Mouse (Mus musculus) bone marrow macrophage, adult 2 months (primary cell): ENCODE data around the gene Cdc26. TPM values are rescaled to one million over a fixed set of nuclear protein-coding genes. Genes with fewer than 3 reads are reported as not detected.
A peak's percentile ranks its signal among the peaks of the same experiment; 100 is the strongest.

Experiments
- H3K27ac ChIP-seq: 2 replicates; pipeline ENCODE4 v1.5.1; 2012; ENCODE audit warnings: low read depth, low read length; ENCODE audit not compliant: insufficient read depth
- H3K4me1 ChIP-seq: 2 replicates; pipeline ENCODE4 v1.6.1; 2012; ENCODE audit warnings: low read length; ENCODE audit not compliant: control insufficient read depth, insufficient read depth
- H3K4me3 ChIP-seq: 2 replicates; pipeline ENCODE4 v1.5.1; 2012; ENCODE audit warnings: mild to moderate bottlenecking, low read length, moderate library complexity; ENCODE audit not compliant: insufficient read depth
- CTCF ChIP-seq: IDR thresholded peaks from 2 replicates; pipeline ENCODE4 v1.5.1; 2012; ENCODE audit warnings: low read depth, mild to moderate bottlenecking, low read length, moderate library complexity
- POLR2A ChIP-seq: IDR thresholded peaks from 2 replicates; pipeline ENCODE4 v1.6.1; 2012; ENCODE audit warnings: mild to moderate bottlenecking, low read depth, low read length, borderline replicate concordance
- polyA plus RNA-seq: library from polyadenylated mRNA; stranded (reverse); fragments of >200 nt; gene quantifications from 2 replicates; pipeline ENCODE4 v1.2.4, GENCODE M21; 2012; ENCODE audit not compliant: missing spikeins, insufficient read depth, insufficient read length

The Cdc26 gene
- polyA plus RNA-seq, result 54.8 and 71.2 TPM in 2 replicates

- Histone ChIP-seq H3K4me3 (peak within 1 kb of the TSS; percentile 89), H3K27ac (peak within 1 kb of the TSS; percentile 84), H3K4me1 (peaks cover 10% of the 10 kb centered on the region)
- TF ChIP-seq POLR2A (no peak), CTCF (no peak)
Observed at GRCm38 (mm10) chr4:62408601-62409282, at the start of gene Cdc26, which contains the start of gene Prpf4. Cdc26 (minus strand) TSS chr4:62408642. Prpf4 (plus strand) TSS chr4:62408797.

GRCm38 (mm10) chr4:62454995-62455394 is 46.6 kb upstream of the Cdc26 start:
- H3K4me3 ChIP-seq, result no peak overlapping the region
- H3K27ac ChIP-seq, result no peak overlapping the region
- TF ChIP-seq CTCF, result peak; percentile 48; the same call in 1 of the 2 replicates
- no peak for TF ChIP-seq POLR2A
- no peaks in the 10 kb centered on the region for H3K4me1 ChIP-seq

- TF ChIP-seq POLR2A, result no peak
- TF ChIP-seq CTCF, result no peak
- Histone ChIP-seq H3K4me1 (peaks cover 6% of the 10 kb centered on the region; the same call in 1 of the 2 replicates), H3K4me3 (no peak overlapping the region), H3K27ac (no peak overlapping the region)
Observed at GRCm38 (mm10) chr4:62440986-62441385, 32.5 kb upstream of the Cdc26 start.

- TF ChIP-seq CTCF (no peak), POLR2A (no peak)
- Histone ChIP-seq H3K4me1 (peaks cover 6% of the 10 kb centered on the region; the same call in 1 of the 2 replicates), H3K4me3 (no peak overlapping the region), H3K27ac (no peak overlapping the region)
Observed at GRCm38 (mm10) chr4:62440544-62440943, 32.1 kb upstream of the Cdc26 start.

GRCm38 (mm10) chr4:62439793-62440192 is 31.4 kb upstream of the Cdc26 start:
- no peak overlapping the region for H3K4me3 ChIP-seq
- H3K27ac ChIP-seq, result no peak overlapping the region
- peaks cover 6% of the 10 kb centered on the region; the same call in 1 of the 2 replicates for H3K4me1 ChIP-seq
- TF ChIP-seq POLR2A (no peak), CTCF (no peak)

- H3K4me1 ChIP-seq, result peaks cover 17% of the 10 kb centered on the region
- H3K4me3 ChIP-seq, result no peak overlapping the region
- TF ChIP-seq CTCF, result no peak
- no peak for TF ChIP-seq POLR2A
- no peak overlapping the region for H3K27ac ChIP-seq
Observed at GRCm38 (mm10) chr4:62437871-62438270, 29.4 kb upstream of the Cdc26 start.

GRCm38 (mm10) chr4:62437256-62437778 is 28.9 kb upstream of the Cdc26 start:
- Histone ChIP-seq H3K4me1 (peaks cover 17% of the 10 kb centered on the region), H3K4me3 (no peak overlapping the region), H3K27ac (no peak overlapping the region)
- no peak for TF ChIP-seq CTCF
- TF ChIP-seq POLR2A, result no peak

- TF ChIP-seq POLR2A (no peak), CTCF (no peak)
- H3K4me1 ChIP-seq, result peaks cover 19% of the 10 kb centered on the region
- H3K4me3 ChIP-seq, result no peak within 1 kb of the TSS
- no peak within 1 kb of the TSS for H3K27ac ChIP-seq
Observed at GRCm38 (mm10) chr4:62435081-62435480, 26.6 kb upstream of the Cdc26 start, which contains the start of gene Rnf183. Rnf183 (minus strand) TSS chr4:62435252.

- H3K4me3 ChIP-seq, result no peak overlapping the region
- H3K4me1 ChIP-seq, result peaks cover 18% of the 10 kb centered on the region
Observed at GRCm38 (mm10) chr4:62433939-62434870, 25.8 kb upstream of the Cdc26 start.

DNA sequence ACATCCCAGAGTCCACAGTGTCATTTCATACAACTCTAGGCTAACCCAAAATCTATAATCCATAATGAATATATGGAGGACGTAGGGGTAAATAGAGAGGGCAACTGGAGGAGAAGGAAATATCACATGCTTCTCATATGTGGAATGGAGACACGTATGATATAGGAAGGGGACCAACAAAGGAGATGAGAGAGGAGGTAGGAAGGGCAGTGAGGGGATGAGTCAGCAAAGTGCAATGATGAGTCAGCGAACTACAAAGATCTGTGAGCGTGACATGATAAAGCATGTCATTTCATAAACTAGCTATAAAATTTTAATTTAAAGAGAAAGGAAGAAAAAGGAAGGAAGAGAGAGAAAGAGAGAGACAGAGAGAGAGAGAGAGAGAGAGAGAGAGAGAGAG is 23.1 kb upstream of the Cdc26 start:
- Histone ChIP-seq H3K4me1 (peaks cover 13% of the 10 kb centered on the region), H3K4me3 (no peak overlapping the region), H3K27ac (no peak overlapping the region)
- TF ChIP-seq CTCF, result no peak
- TF ChIP-seq POLR2A, result no peak

More at GRCm38 (mm10) chr4:62433939-62434870, 25.8 kb upstream of the Cdc26 start:
- no peak for TF ChIP-seq CTCF
- no peak for TF ChIP-seq POLR2A
- H3K27ac ChIP-seq, result no peak overlapping the region
